Mouse (Mus musculus): ENCODE results near the gene Ssr3.

Gene Ssr3

GRCm38 (mm10) chr3:65373594-65374182 is 18.7 kb downstream of the Ssr3 start:
- no peak for DNase-seq

- no peak for DNase-seq
These were observed 19.9 kb downstream of the Ssr3 start for GRCm38 (mm10) chr3:65372552-65372951.

DNA sequence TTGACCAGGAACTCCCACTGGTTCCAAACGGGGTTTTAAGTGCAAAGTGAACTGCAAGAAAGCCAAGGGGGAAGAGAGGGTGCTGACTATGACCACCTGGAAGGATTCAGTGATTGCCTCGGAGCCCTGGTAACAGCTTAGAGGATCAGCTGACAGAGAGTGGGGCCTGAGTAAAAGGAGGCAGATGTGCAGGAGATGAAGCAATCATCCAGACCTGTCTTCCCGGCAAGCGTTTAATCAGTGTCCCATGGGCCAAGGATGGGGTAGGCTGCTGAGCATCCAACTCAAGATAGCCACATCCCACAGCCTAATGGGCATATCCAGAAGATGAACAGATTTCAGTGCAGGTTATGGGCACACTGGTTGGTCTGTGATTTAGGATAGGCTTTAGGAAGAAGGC is 24.5 kb downstream of the Ssr3 start:
- no peak for DNase-seq

- peak; percentile 41 to 45 for DNase-seq
These were observed 26.3 kb downstream of the Ssr3 start for GRCm38 (mm10) chr3:65365921-65366710.

- DNase-seq, result no peak
These were observed 27.2 kb downstream of the Ssr3 start for GRCm38 (mm10) chr3:65365184-65365583.

GRCm38 (mm10) chr3:65363438-65363837 is 29.0 kb downstream of the Ssr3 start:
- DNase-seq, result peak in 1 of 2 experiments; percentile 31

GRCm38 (mm10) chr3:65360163-65360969 is 32.1 kb downstream of the Ssr3 start:
- DNase-seq, result no peak

GRCm38 (mm10) chr3:65358841-65359240 is 33.6 kb downstream of the Ssr3 start:
- peak in 1 of 2 experiments; percentile 17 for DNase-seq

DNA sequence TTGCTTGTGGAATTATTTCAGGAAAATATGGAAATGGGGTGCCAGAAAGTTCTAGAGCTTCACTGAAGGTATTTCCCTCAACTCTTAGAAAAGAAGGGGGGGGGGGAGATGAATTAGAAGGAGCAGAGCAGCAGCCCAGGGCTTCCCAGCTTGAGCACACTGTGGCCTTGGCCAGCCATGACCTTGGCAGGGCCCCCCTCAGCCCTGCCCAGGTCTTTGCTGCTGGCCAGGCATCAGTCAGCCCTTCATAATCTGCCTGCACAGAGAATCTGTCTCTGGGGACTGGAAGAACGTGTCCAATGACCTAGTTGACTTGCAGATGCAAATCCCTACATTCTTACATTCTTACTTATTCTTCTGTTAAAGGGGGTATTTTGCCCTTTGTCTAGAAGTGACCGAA is 34.1 kb downstream of the Ssr3 start:
- no peak for DNase-seq

- no peak for DNase-seq
These were observed 36.9 kb downstream of the Ssr3 start for GRCm38 (mm10) chr3:65355479-65355878.

DNA sequence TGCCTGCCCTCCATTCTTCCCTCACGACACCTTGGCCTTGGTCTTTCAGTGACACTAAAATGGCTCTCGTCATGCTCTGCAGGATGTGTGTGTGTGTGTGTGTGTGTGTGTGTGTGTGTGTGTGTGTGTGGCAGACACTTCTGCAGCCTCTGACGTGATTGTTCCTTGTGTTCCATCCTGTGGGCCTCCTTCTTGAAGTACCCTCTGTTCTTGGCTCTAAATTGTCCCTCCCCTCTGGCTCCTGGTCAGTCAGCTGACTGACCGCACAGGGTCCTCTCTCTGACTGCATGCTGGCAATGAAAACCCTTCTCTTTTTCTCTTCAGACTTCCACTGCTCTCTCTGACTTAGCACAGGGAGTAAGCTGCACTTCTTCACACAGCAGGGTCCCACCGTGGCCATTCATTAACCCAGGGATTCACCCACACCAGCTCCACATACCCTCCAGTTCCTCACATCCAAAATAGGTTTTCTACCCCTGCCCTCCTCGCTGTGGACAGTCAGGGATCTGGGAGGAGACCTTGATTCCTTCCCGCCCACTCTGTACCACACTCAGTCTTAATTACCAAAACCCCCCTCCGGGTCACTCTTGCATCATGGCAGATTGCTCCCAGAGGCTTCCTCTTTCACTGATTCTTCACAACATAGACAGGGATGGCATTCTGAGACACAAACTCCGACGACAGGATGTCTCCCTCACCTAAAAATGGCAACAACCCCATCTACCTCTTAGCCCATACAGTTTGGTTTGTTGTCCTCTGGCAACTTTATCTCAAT is 39.0 kb downstream of the Ssr3 start:
- DNase-seq, result no peak

DNA sequence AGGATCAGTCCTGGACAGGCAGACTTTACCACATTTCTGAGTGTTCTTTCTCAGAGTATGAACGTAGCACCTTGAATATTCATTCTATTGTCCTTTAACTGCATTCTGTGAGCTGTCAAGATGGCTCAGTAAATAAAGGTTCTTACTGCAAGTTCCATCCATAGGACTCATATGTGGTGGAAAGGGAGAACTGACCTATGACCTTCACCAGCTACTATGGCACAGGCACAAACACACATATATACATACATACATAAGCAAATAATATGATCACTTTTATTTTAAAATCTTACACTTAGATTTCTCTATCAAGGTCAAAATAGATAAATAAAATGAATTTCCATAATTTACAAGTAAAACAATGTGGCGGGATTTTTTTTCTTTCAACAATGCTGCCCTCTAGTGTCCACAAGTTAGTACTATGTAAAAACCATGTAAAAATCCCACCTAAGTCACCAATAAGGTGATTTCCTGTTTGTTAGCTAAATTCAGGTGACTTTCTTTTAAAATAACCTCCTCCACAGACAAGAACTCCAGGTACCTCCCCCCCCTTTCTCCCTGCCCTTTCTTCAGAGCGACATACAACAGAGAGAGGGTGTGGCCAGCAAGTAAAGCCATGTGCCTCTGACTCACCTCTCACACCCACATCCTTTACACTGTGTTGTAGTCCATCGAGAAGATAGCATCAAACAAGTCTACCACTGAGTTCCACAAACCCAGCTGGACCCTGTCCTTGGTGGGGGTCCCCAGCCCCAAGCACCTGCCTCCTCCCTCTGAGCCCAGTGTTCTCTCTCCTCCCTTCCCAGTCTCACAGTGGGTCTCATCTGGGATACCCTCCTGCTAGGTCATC is 39.9 kb downstream of the Ssr3 start:
- no peak for DNase-seq

DNA sequence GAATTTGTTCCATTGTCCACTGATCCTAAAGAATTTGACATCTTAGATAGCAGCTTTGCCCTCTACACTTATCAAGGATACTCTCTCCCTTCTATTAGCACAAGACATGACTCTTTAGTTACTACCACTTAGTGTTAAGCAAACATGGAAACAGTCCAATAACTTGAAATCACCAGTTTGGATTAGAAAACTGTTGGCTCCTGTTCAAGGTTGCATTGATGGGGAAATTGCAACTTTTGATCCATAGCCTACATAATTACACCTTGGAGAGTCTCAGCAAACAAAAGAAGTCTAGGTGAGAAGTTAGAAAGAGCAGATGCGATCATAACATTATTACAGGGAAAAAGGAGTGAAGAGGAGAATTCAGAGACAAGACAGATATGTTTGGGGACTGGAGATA is 46.2 kb downstream of the Ssr3 start:
- DNase-seq, result no peak

DNA sequence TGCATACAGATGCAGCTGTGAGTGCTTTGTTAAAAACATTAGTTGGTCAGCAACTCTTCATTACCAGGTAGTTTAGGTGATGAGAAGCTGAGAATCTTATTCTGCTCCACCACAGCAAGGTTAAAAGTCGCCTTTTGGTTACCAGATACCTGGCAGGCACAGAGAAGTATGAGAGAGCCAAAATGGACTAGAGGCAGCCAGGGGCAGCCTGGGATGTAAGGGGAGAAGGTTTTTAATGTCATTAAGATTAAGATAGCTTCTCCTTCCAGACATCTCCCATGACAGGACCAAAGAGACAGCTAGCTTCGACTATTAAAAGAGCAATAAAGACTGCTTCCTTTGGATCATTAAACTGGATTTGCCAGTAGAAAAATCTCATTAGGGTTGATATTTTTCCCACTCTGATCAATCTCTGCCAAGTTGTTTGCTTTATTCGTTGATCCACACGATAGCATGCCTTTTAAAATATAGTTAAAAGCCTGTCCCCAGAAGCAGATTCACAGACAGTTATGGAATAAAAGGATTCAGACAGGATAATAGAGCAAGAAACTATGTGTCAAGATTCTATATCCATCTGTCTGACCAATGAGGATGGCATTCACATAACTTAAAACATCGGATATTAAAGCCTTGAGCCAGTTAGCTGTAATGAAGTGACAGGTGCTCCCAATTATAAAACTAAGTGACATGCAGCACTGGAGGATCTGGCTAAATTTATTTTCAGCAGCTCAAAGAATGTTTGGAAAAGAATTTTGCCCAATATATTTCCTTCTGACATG is 52.1 kb downstream of the Ssr3 start:
- DNase-seq, result no peak

- DNase-seq, result no peak
These were observed 54.5 kb downstream of the Ssr3 start for GRCm38 (mm10) chr3:65337835-65338464.
